Mouse (Mus musculus): ENCODE results near the gene Otop3. TPM values are rescaled to one million over a fixed set of nuclear protein-coding genes. Genes with fewer than 3 reads are reported as not detected.

Otop3 gene
- not detected for total RNA-seq (2023)

GRCm38 (mm10) chr11:115334531-115334930 lies at the start of gene Otop3:
Gene Otop3 (plus strand): TSS chr11:115334731.

GRCm38 (mm10) chr11:115297214-115297826 lies 37.2 kb upstream of the Otop3 start, which contains the start of gene Fads6:
Gene Fads6 (minus strand): TSS chr11:115297663.

GRCm38 (mm10) chr11:115306863-115307262 lies 27.7 kb upstream of the Otop3 start, which contains the start of gene Otop2:
Gene Otop2 (plus strand): TSS chr11:115307163.

GRCm38 (mm10) chr11:115321906-115322693 lies 12.4 kb upstream of the Otop3 start, which contains the start of gene Ush1g:
Gene Ush1g (minus strand): TSS chr11:115322041.

DNA sequence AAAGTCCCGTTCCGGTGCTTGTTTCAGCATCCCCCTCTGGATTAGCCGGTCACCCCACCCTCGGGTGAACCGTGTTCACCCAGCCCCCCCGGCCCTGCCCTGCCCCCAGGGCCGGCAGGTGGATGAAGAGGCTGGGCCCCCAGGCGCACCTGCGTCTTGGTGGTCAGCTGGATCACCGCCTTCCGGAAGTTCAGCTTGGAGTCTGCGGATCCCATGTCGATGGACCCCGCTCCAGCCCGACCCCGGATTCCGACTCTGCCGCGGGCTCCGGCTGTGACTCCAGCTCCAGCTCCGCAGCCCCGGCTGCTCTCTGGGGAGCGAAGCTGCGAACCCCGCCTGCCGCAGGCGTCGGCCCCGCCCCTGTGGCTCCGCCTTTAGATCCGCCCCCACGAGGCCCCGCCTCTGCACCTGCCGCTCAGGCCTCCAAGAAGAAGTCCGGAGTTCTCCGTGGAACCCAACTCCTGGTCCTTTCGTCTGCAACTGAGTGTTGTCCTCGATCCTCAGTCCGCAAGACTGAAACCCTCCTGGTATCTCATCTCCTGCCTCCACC lies 32.9 kb downstream of the Otop3 start, which contains the start of gene Hid1:
Gene Hid1, minus strand, starts transcription at position 362 of the 550 bp plus-strand sequence.

GRCm38 (mm10) chr11:115381743-115382539 lies 47.4 kb downstream of the Otop3 start, which contains the start of gene Cdr2l:
Gene Cdr2l (plus strand): TSS chr11:115381916.

Other genes starting within 250 kb of the Otop3 start
- 10 to 100 TPM; 11.1 to 13.9 TPM for gene Rab37, start 243.3 kb upstream of the Otop3 start, total RNA-seq (2023)
- 100 to 1,000 TPM; 171 to 198 TPM for gene Cd300lf, start 200.7 kb upstream of the Otop3 start, total RNA-seq (2023)
- 100 to 1,000 TPM; 153 to 167 TPM for gene Slc9a3r1, start 171.4 kb upstream of the Otop3 start, total RNA-seq (2023)
- gene Tmem104, start 147.2 kb upstream of the Otop3 start, total RNA-seq (2023): 10 to 100 TPM; 36.2 to 46.6 TPM
- 10 to 100 TPM; 16.2 to 21.2 TPM for gene Nat9, start 146.9 kb upstream of the Otop3 start, total RNA-seq (2023)
- gene Grin2c, start 67.5 kb upstream of the Otop3 start, total RNA-seq (2023): not detected
- 10 to 100 TPM in 1 of 2 experiments, 1 to 10 TPM in 1; 6.9 to 10.0 TPM for gene Fdxr, start 57.7 kb upstream of the Otop3 start, total RNA-seq (2023)
- 1 to 10 TPM; 2.0 to 2.2 TPM for gene Fads6, start 37.1 kb upstream of the Otop3 start, total RNA-seq (2023)
- gene Otop2, start 27.6 kb upstream of the Otop3 start, total RNA-seq (2023): not detected
- gene Ush1g, start 12.7 kb upstream of the Otop3 start, total RNA-seq (2023): not detected
- 1 to 10 TPM in 1 of 2 experiments, under 1 TPM in 1; 0.93 to 1.7 TPM for gene Hid1, start 33.0 kb downstream of the Otop3 start, total RNA-seq (2023)
- gene Cdr2l, start 47.2 kb downstream of the Otop3 start, total RNA-seq (2023): under 1 TPM; 0.20 to 0.22 TPM
- gene Mrpl58, start 69.0 kb downstream of the Otop3 start, total RNA-seq (2023): 10 to 100 TPM; 40.2 to 43.7 TPM
- 100 to 1,000 TPM; 199 to 220 TPM for gene Atp5h, start 85.2 kb downstream of the Otop3 start, total RNA-seq (2023)
- gene Kctd2, start 85.4 kb downstream of the Otop3 start, total RNA-seq (2023): 10 to 100 TPM; 20.5 to 24.6 TPM
- gene Trim80, start 105.8 kb downstream of the Otop3 start, total RNA-seq (2023): not detected
- under 1 TPM in 1 of 2 experiments, not detected in 1; 0.16 TPM for gene Slc16a5, start 127.7 kb downstream of the Otop3 start, total RNA-seq (2023)
- gene Armc7, start 140.9 kb downstream of the Otop3 start, total RNA-seq (2023): 10 to 100 TPM; 52.6 to 58.6 TPM
- gene Nt5c, start 157.1 kb downstream of the Otop3 start, total RNA-seq (2023): 10 to 100 TPM; 45.1 to 57.4 TPM
- gene Jpt1, start 179.7 kb downstream of the Otop3 start, total RNA-seq (2023): 100 to 1,000 TPM; 129 to 152 TPM
- 100 to 1,000 TPM; 158 to 172 TPM for gene Sumo2, start 201.5 kb downstream of the Otop3 start, total RNA-seq (2023)
- 10 to 100 TPM; 40.0 to 40.7 TPM for gene Nup85, start 229.7 kb downstream of the Otop3 start, total RNA-seq (2023)

Measured in neutrophil, adult 59 days (primary cell).